Mouse (Mus musculus) lung, postnatal 36 days (tissue): ENCODE results near the gene Pou4f2.
A peak's percentile ranks its signal among the peaks of the same experiment; 100 is the strongest.

ENCODE experiments used
- DNase-seq: peaks from one replicate; pipeline ENCODE4 v3.0.0; 2022; ENCODE audit warnings: mixed read lengths

Pou4f2 gene

GRCm38 (mm10) chr8:78436071-78436651, at the start of gene Pou4f2:
TSS of gene Pou4f2 (minus strand) at chr8:78436645.
- DNase-seq = no peak

GRCm38 (mm10) chr8:78477051-78477829, 40.8 kb upstream of the Pou4f2 start:
- DNase-seq = peak; percentile 2

- peak; percentile 12 for DNase-seq
These were observed 31.4 kb upstream of the Pou4f2 start for GRCm38 (mm10) chr8:78467889-78468288.

GRCm38 (mm10) chr8:78463941-78464340, 27.5 kb upstream of the Pou4f2 start:
- DNase-seq = peak; percentile 1

- no peak for DNase-seq
These were observed 20.0 kb upstream of the Pou4f2 start for GRCm38 (mm10) chr8:78456441-78456840.

GRCm38 (mm10) chr8:78442781-78443180, 6.3 kb upstream of the Pou4f2 start:
- DNase-seq = no peak

- peak; percentile 12 for DNase-seq
These were observed 1.7 kb upstream of the Pou4f2 start for GRCm38 (mm10) chr8:78438121-78438520.

- no peak for DNase-seq
These were observed 948 bp upstream of the Pou4f2 start for GRCm38 (mm10) chr8:78437140-78438045.

GRCm38 (mm10) chr8:78436661-78437060, 216 bp upstream of the Pou4f2 start:
- DNase-seq = no peak

- DNase-seq = no peak
These were observed 853 bp downstream of the Pou4f2 start for GRCm38 (mm10) chr8:78435624-78435960.

- DNase-seq = no peak
These were observed 1.4 kb downstream of the Pou4f2 start for GRCm38 (mm10) chr8:78434823-78435623.

- DNase-seq = no peak
These were observed 2.1 kb downstream of the Pou4f2 start for GRCm38 (mm10) chr8:78434340-78434739.

GRCm38 (mm10) chr8:78433318-78433717, 3.1 kb downstream of the Pou4f2 start:
- no peak for DNase-seq

GRCm38 (mm10) chr8:78432451-78432850, 4.0 kb downstream of the Pou4f2 start:
- no peak for DNase-seq

GRCm38 (mm10) chr8:78431356-78431755, 5.1 kb downstream of the Pou4f2 start:
- peak; percentile 39 for DNase-seq

- DNase-seq = no peak
These were observed 8.3 kb downstream of the Pou4f2 start for GRCm38 (mm10) chr8:78428148-78428547.

GRCm38 (mm10) chr8:78427769-78428130, 8.7 kb downstream of the Pou4f2 start:
- DNase-seq = no peak

GRCm38 (mm10) chr8:78426875-78427768, 9.3 kb downstream of the Pou4f2 start:
- no peak for DNase-seq

- no peak for DNase-seq
These were observed 10.0 kb downstream of the Pou4f2 start for GRCm38 (mm10) chr8:78426455-78426854.

GRCm38 (mm10) chr8:78423937-78424336, 12.5 kb downstream of the Pou4f2 start:
- DNase-seq = no peak

GRCm38 (mm10) chr8:78420101-78420503, 16.3 kb downstream of the Pou4f2 start:
- peak; percentile 5 for DNase-seq

GRCm38 (mm10) chr8:78419272-78419671, 17.2 kb downstream of the Pou4f2 start:
- DNase-seq = no peak
